In the genomic region with DNA sequence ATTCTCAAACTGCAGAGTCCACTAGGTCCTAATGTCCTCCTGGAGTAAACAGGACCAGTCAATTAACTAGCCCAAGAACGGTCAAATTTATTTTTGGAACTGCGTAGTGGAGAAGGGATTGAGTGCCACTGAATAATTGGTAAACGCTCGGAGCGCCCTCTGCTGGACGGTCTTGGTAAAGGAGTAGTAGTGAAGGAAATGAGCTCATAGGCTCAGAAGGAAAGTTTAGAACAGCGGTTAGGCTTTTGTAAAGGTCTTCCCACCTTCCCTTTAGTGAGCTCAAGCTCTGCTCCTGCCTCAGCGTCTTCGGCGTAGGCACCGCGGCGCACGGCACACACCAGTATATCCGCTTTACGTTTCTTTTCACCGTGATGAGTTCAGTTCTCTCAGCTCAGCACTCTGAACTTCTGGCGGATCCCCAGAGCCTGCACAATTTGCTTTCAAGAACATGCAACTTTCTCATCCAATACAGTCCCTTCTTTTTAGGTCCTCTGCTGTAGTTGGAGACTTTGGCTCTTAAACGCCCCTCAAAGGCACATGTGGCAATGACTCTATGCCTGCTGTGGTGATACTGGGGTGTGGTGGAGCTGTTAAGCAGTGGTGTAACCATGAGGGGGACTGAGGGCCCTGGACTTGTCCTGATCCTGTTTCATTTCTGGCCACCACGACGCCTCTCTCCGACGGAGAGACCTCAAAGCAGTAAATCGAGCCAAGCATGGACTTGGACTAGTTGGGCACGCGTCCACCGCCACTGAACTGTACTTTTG, we compare ENCODE assay signal across 1 mouse cellular context.
TF ChIP-seq lines count a peak whose summit lies in the region.

No protein-coding gene starts in this region.

TF ChIP-seq in CH12.LX, 34 proteins besides CTCF, POLR2A, EP300 and RAD21:
- TF ChIP-seq JUN (IDR thresholded peaks at IDR 0.05; ENCODE audit: insufficient read depth, low read depth, low read length) (peak; percentile 66), E2F4 (IDR thresholded peaks at IDR 0.05; ENCODE audit: insufficient replicate concordance, low read depth, low read length) (no peak), SMC3 (IDR thresholded peaks at IDR 0.05; ENCODE audit: low read depth, low read length) (peak; percentile 83), ELF1 (IDR thresholded peaks at IDR 0.05; ENCODE audit: low read depth, low read length) (peak; percentile 11; the same call in 1 of the 2 replicates), TCF12 (IDR thresholded peaks at IDR 0.05; ENCODE audit: low read depth, low read length) (0 out of 2 replicates have a peak, but pooled peaks have one; percentile 36), PAX5 (IDR thresholded peaks at IDR 0.05; ENCODE audit: low read length) (no peak), NRF1 (IDR thresholded peaks at IDR 0.05; ENCODE audit: low read depth, low read length) (0 out of 2 replicates have a peak, but pooled peaks have one; percentile 31), ZMIZ1 (IDR thresholded peaks at IDR 0.05; ENCODE audit: low read depth, low read length) (no peak), MAFK (IDR thresholded peaks at IDR 0.05; ENCODE audit: insufficient replicate concordance, low read length) (no peak), SIN3A (IDR thresholded peaks at IDR 0.05; ENCODE audit: low read length) (0 out of 2 replicates have a peak, but pooled peaks have one; percentile 25), MEF2A (IDR thresholded peaks at IDR 0.05; ENCODE audit: borderline replicate concordance, low read depth, low read length) (peak; percentile 91), ZKSCAN1 (IDR thresholded peaks at IDR 0.05; ENCODE audit: borderline replicate concordance, low read depth, low read length) (no peak), GABPA (IDR thresholded peaks at IDR 0.05; ENCODE audit: insufficient replicate concordance, low read depth, low read length) (no peak), JUND (conservative IDR thresholded peaks at IDR 0.05; ENCODE audit: low read depth, low read length) (peak; percentile 50; the same call in 1 of the 2 replicates)
